Mouse (Mus musculus) neural tube, embryonic 11.5 days (tissue): ENCODE measurements around the gene Dph2. TPM values are rescaled to one million over a fixed set of nuclear protein-coding genes. Genes with fewer than 3 reads are reported as not detected.

Experiments
- ATAC-seq: fragments of 200-750 bp; cut with Nextera tagmentation; 2 replicates; pipeline ENCODE4 v1.8.0; 2017; ENCODE audit warnings: moderate number of reproducible peaks, mild to moderate bottlenecking, moderate TSS enrichment, moderate library complexity; ENCODE audit not compliant: insufficient read depth, low FRiP score, low TSS enrichment
- DNase-seq: peaks from one replicate; pipeline ENCODE4 v3.0.0-alpha.2; 2015; ENCODE audit warnings: low spot score
- H3K27ac ChIP-seq: fragments of 300-500 bp; sonication (generic); 2 replicates; pipeline ENCODE4 v1.5.1; 2014; ENCODE audit warnings: low read depth, mild to moderate bottlenecking, low read length
- H3K27me3 ChIP-seq: fragments of 300-500 bp; sonication (generic); 2 replicates; pipeline ENCODE4 v1.6.1; 2014; ENCODE audit warnings: mild to moderate bottlenecking, low read length, mixed read lengths; ENCODE audit not compliant: control insufficient read depth, insufficient read depth
- H3K36me3 ChIP-seq: fragments of 300-500 bp; sonication (generic); 2 replicates; pipeline ENCODE4 v1.6.1; 2014; ENCODE audit warnings: mild to moderate bottlenecking, low read length, moderate library complexity, mixed read lengths; ENCODE audit not compliant: control insufficient read depth, insufficient read depth
- H3K4me1 ChIP-seq: fragments of 300-500 bp; sonication (generic); 2 replicates; pipeline ENCODE4 v1.6.1; 2014; ENCODE audit warnings: low read length, mixed read lengths; ENCODE audit not compliant: control insufficient read depth, insufficient read depth
- H3K4me2 ChIP-seq: fragments of 300-500 bp; sonication (generic); 2 replicates; pipeline ENCODE4 v1.6.1; 2014; ENCODE audit warnings: low read depth, mild to moderate bottlenecking, moderate library complexity
- H3K4me3 ChIP-seq: fragments of 300-500 bp; sonication (generic); 2 replicates; pipeline ENCODE4 v1.5.1; 2014; ENCODE audit warnings: low read depth, low read length
- H3K9ac ChIP-seq: fragments of 300-500 bp; sonication (generic); 2 replicates; pipeline ENCODE4 v1.6.1; 2014; ENCODE audit warnings: mild to moderate bottlenecking, low read length
- H3K9me3 ChIP-seq: fragments of 300-500 bp; sonication (generic); 2 replicates; pipeline ENCODE4 v1.6.1; 2016; ENCODE audit warnings: low read length; ENCODE audit not compliant: control insufficient read depth
- WGBS: fragments of 180-500 bp; shearing (Covaris S2); extraction: QIAGEN DNeasy Blood & Tissue Kit; methylation state at CpG from one replicate; pipeline ENCODE4 v1.1.7; 2014; 5-methylcytosine and 5-hydroxymethylcytosine counted together
- polyA plus RNA-seq: library from polyadenylated mRNA; unstranded; fragments of >200 nt; fragmentation: Nextera tagmentation; extraction: Ambion mirVana; gene quantifications from 2 replicates; pipeline ENCODE4 v1.2.1, GENCODE M21; 2014

The Dph2 gene
- polyA plus RNA-seq, 1 experiment from 2014 or later = 25.0 TPM

GRCm38 (mm10) chr4:117914591-117915442 is 23.0 kb upstream of the Dph2 start, which contains the start of gene Ipo13:
Ipo13 (minus strand) TSS chr4:117914999.
- under 1% methylated on average over 60 of the region's 61 CpGs for WGBS
- no peaks in the 10 kb centered on the region for H3K27me3 ChIP-seq
- H3K27ac ChIP-seq = peak within 1 kb of the TSS; percentile 71
- DNase-seq = peak; percentile 96
- H3K9ac ChIP-seq = peak within 1 kb of the TSS; percentile 79
- peaks cover 2% of the 10 kb centered on the region; the same call in 1 of the 2 replicates for H3K36me3 ChIP-seq
- H3K9me3 ChIP-seq = no peaks in the 10 kb centered on the region
- peak; percentile 96 for ATAC-seq
- peak within 1 kb of the TSS; percentile 66 for H3K4me2 ChIP-seq
- peaks cover 22% of the 10 kb centered on the region for H3K4me1 ChIP-seq
- H3K4me3 ChIP-seq = peak within 1 kb of the TSS; percentile 72

GRCm38 (mm10) chr4:117914031-117914430 is 22.2 kb upstream of the Dph2 start:
- Histone ChIP-seq H3K4me2 (peak overlapping the region; percentile 66), H3K4me3 (peak overlapping the region; percentile 72), H3K9me3 (no peaks in the 10 kb centered on the region), H3K4me1 (peaks cover 28% of the 10 kb centered on the region), H3K27me3 (no peaks in the 10 kb centered on the region), H3K27ac (no peak overlapping the region), H3K36me3 (peaks cover 2% of the 10 kb centered on the region; the same call in 1 of the 2 replicates), H3K9ac (peak overlapping the region; percentile 79)
- ATAC-seq = no peak
- WGBS = 18% methylated on average over 8 of the region's 8 CpGs
- DNase-seq = no peak

GRCm38 (mm10) chr4:117913421-117913820 is 21.6 kb upstream of the Dph2 start:
- Histone ChIP-seq H3K4me1 (peaks cover 28% of the 10 kb centered on the region), H3K27me3 (no peaks in the 10 kb centered on the region), H3K9ac (0 out of 2 replicates have a peak overlapping the region, but pooled peaks have one; percentile 22), H3K4me2 (peak overlapping the region; percentile 66), H3K27ac (no peak overlapping the region), H3K9me3 (no peaks in the 10 kb centered on the region), H3K4me3 (peak overlapping the region; percentile 72), H3K36me3 (peaks cover 2% of the 10 kb centered on the region; the same call in 1 of the 2 replicates)
- DNase-seq (no peak), ATAC-seq (no peak)
- WGBS = 48% methylated on average over 3 of the region's 3 CpGs

GRCm38 (mm10) chr4:117912685-117913273 is 20.9 kb upstream of the Dph2 start:
- Histone ChIP-seq H3K27me3 (no peaks in the 10 kb centered on the region), H3K4me2 (peak overlapping the region; percentile 66), H3K9ac (0 out of 2 replicates have a peak overlapping the region, but pooled peaks have one; percentile 22), H3K36me3 (peaks cover 2% of the 10 kb centered on the region; the same call in 1 of the 2 replicates), H3K27ac (no peak overlapping the region), H3K4me3 (peak overlapping the region; percentile 72; the same call in 1 of the 2 replicates), H3K9me3 (no peaks in the 10 kb centered on the region), H3K4me1 (peaks cover 28% of the 10 kb centered on the region)
- DNase-seq (no peak), ATAC-seq (no peak)
- 61% methylated on average over 7 of the region's 7 CpGs for WGBS

- Histone ChIP-seq H3K4me3 (no peak overlapping the region), H3K4me1 (peaks cover 28% of the 10 kb centered on the region)
- 94% methylated on average over 13 of the region's 13 CpGs for WGBS
These were observed 20.3 kb upstream of the Dph2 start for GRCm38 (mm10) chr4:117912131-117912561.

GRCm38 (mm10) chr4:117908834-117909453 is 17.1 kb upstream of the Dph2 start:
- Histone ChIP-seq H3K9ac (0 out of 2 replicates have a peak overlapping the region, but pooled peaks have one; percentile 24), H3K4me2 (peak overlapping the region; percentile 40), H3K4me1 (peaks cover 22% of the 10 kb centered on the region), H3K27ac (no peak overlapping the region), H3K36me3 (peaks cover 5% of the 10 kb centered on the region), H3K4me3 (no peak overlapping the region), H3K9me3 (no peaks in the 10 kb centered on the region), H3K27me3 (no peaks in the 10 kb centered on the region)
- ATAC-seq = peak; percentile 65
- WGBS = 70% methylated on average over 8 of the region's 8 CpGs
- peak; percentile 45 for DNase-seq

More at GRCm38 (mm10) chr4:117912131-117912561, 20.3 kb upstream of the Dph2 start:
- H3K36me3 ChIP-seq = peaks cover 2% of the 10 kb centered on the region; the same call in 1 of the 2 replicates
- no peak overlapping the region for H3K27ac ChIP-seq
- no peak overlapping the region for H3K9ac ChIP-seq
- ATAC-seq = no peak
- no peaks in the 10 kb centered on the region for H3K9me3 ChIP-seq
- no peak for DNase-seq
- no peak overlapping the region; the same call in 1 of the 2 replicates for H3K4me2 ChIP-seq
- no peaks in the 10 kb centered on the region for H3K27me3 ChIP-seq

- Histone ChIP-seq H3K27ac (no peak overlapping the region), H3K4me2 (no peak overlapping the region), H3K4me3 (no peak overlapping the region), H3K27me3 (no peaks in the 10 kb centered on the region), H3K4me1 (peaks cover 8% of the 10 kb centered on the region), H3K9ac (no peak overlapping the region), H3K36me3 (peaks cover 21% of the 10 kb centered on the region), H3K9me3 (no peaks in the 10 kb centered on the region)
- no peak for ATAC-seq
- no peak for DNase-seq
- 94% methylated on average over 3 of the region's 3 CpGs for WGBS
These were observed 14.4 kb upstream of the Dph2 start for GRCm38 (mm10) chr4:117906196-117906595.

- H3K27me3 ChIP-seq = no peaks in the 10 kb centered on the region
- no peak overlapping the region for H3K4me3 ChIP-seq
- no peak for DNase-seq
- H3K4me2 ChIP-seq = no peak overlapping the region
- H3K9ac ChIP-seq = no peak overlapping the region
- peaks cover 6% of the 10 kb centered on the region; the same call in 1 of the 2 replicates for H3K4me1 ChIP-seq
- ATAC-seq = no peak
- H3K36me3 ChIP-seq = peaks cover 22% of the 10 kb centered on the region
- 94% methylated on average over 8 of the region's 8 CpGs for WGBS
- H3K27ac ChIP-seq = no peak overlapping the region
- no peaks in the 10 kb centered on the region for H3K9me3 ChIP-seq
These were observed 12.9 kb upstream of the Dph2 start for GRCm38 (mm10) chr4:117904761-117905160.
